Mouse (Mus musculus): ENCODE results near the gene D030056L22Rik. TPM values are rescaled to one million over a fixed set of nuclear protein-coding genes. Genes with fewer than 3 reads are reported as not detected.

D030056L22Rik gene
- polyA plus RNA-seq, 1 experiment from 2014 or later = 57.1 TPM

GRCm38 (mm10) chr19:18739146-18739545 lies 26.2 kb downstream of the D030056L22Rik start:
- no peak for ATAC-seq (ENCODE audit: low FRiP score, low read depth)
- H3K4me2 ChIP-seq = no peak overlapping the region
- no peak overlapping the region for H3K9ac ChIP-seq
- H3K27me3 ChIP-seq = no peaks in the 10 kb centered on the region
- H3K4me1 ChIP-seq (replicated peaks) = no peaks in the 10 kb centered on the region
- 88% methylated on average over 7 of the region's 7 CpGs for WGBS
- no peaks in the 10 kb centered on the region for H3K36me3 ChIP-seq
- no peak overlapping the region for H3K27ac ChIP-seq (replicated peaks)
- H3K4me3 ChIP-seq = no peak overlapping the region
- H3K9me3 ChIP-seq = no peaks in the 10 kb centered on the region

GRCm38 (mm10) chr19:18743946-18744345 lies 31.0 kb downstream of the D030056L22Rik start:
- 87% methylated on average over 5 of the region's 5 CpGs for WGBS
- no peak overlapping the region for H3K4me2 ChIP-seq
- H3K4me3 ChIP-seq = no peak overlapping the region

DNA sequence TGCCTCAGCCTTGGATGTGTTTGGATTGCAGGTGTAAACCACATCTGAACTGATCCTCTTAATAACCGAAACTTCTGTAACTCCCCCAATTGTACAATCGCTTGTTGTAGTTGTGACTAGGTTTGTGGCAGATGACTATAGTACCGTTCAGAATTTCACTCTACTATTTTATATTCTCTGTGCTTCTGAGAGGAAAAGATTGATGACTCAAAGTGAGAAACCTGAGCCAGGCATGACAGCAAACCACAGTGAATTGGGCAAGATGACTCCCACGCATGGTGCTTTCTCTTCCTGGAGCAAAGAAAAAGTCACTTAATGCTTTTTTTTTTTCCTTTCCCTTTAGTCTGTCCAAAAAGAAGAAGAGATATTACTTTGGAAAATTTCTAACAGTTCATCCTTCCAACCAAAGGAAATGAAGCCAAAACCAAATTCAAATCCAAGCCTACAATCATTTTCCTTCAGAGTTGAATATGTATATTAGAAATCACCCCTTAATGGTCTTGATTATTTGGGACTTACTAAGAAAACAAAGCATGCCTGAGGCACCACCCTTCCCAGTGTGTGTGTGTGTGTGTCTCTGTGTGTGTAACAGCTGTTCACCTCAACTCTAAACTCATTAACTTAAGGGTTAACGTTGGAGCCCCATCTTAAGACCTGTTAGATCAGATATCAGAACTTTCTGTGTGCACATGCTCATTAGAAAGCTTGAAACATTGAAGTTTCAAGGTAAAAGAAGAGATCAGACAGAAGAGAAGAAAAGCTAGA lies 33.8 kb downstream of the D030056L22Rik start:
- no peaks in the 10 kb centered on the region for H3K36me3 ChIP-seq
- WGBS = 90% methylated on average over 5 of the region's 5 CpGs
- H3K4me3 ChIP-seq = no peak overlapping the region
- ATAC-seq (ENCODE audit: low FRiP score, low read depth) = no peak
- no peaks in the 10 kb centered on the region for H3K9me3 ChIP-seq
- peaks cover 15% of the 10 kb centered on the region; the same call in 1 of the 2 replicates for H3K27me3 ChIP-seq
- H3K9ac ChIP-seq = no peak overlapping the region
- H3K27ac ChIP-seq (replicated peaks) = no peak overlapping the region
- peaks cover 7% of the 10 kb centered on the region; the same call in 1 of the 2 replicates for H3K4me1 ChIP-seq (replicated peaks)
- H3K4me2 ChIP-seq = no peak overlapping the region

More at GRCm38 (mm10) chr19:18743946-18744345, 31.0 kb downstream of the D030056L22Rik start:
- ATAC-seq (ENCODE audit: low FRiP score, low read depth) = no peak
- H3K27me3 ChIP-seq = 0 out of 2 replicates have a peak, but pooled peaks cover under 1% of the 10 kb centered on the region
- no peaks in the 10 kb centered on the region for H3K9me3 ChIP-seq
- no peak overlapping the region for H3K27ac ChIP-seq (replicated peaks)
- no peaks in the 10 kb centered on the region for H3K36me3 ChIP-seq
- no peak overlapping the region for H3K9ac ChIP-seq
- no peaks in the 10 kb centered on the region for H3K4me1 ChIP-seq (replicated peaks)

- 92% methylated on average over 4 of the region's 4 CpGs for WGBS
- no peak for ATAC-seq (ENCODE audit: low FRiP score, low read depth)
Measured at GRCm38 (mm10) chr19:18747379-18747778, 34.4 kb downstream of the D030056L22Rik start.

DNA sequence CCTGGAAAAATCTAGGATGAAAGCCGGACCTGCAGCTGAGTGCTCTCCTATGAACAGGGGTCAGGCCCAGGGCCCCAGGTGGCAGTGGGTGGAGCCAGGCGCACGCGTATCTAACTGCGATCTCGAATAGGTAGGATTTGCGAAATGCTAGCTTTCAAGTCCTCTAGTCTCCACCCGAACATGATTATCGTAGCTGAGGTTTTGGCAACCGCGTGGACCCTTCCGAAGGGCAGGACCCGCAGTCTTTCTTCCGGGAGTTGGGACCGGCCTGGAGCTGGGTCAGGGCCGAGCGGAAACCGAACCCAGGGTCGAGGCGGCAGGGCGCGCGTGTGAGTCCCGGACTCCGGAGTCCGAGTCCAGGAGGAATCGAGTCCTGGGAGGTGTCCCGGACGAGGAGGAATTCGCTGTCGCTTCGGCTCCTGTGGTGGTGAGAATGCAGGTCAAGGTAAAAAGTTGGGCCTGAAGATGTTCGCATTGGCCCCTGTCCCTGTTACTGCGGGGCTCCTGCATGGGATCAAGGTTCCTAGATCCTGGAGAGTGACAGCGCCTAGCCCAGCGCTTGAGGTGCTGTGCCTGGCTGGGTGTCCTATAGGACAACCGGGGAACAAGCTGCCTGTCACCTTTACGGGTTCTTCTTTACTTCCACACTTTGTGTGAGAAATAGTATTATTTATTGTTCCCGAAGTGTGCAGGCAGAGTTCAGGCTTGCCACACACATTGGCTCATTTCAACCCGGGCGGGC lies 36.8 kb downstream of the D030056L22Rik start, which contains the start of gene Trpm6:
Trpm6 (plus strand) TSS at position 386 of the 742 bp plus-strand sequence.
- WGBS = 6% methylated on average over 41 of the region's 41 CpGs
- Histone ChIP-seq H3K4me1 (replicated peaks) (peaks cover 7% of the 10 kb centered on the region; the same call in 1 of the 2 replicates), H3K36me3 (no peaks in the 10 kb centered on the region), H3K27ac (replicated peaks) (no peak within 1 kb of the TSS), H3K9ac (peak within 1 kb of the TSS; percentile 39), H3K4me2 (peak within 1 kb of the TSS; percentile 70), H3K9me3 (no peaks in the 10 kb centered on the region), H3K4me3 (peak within 1 kb of the TSS; percentile 42), H3K27me3 (peaks cover 15% of the 10 kb centered on the region; the same call in 1 of the 2 replicates)
- no peak for ATAC-seq (ENCODE audit: low FRiP score, low read depth)

More at GRCm38 (mm10) chr19:18747379-18747778, 34.4 kb downstream of the D030056L22Rik start:
- no peaks in the 10 kb centered on the region for H3K36me3 ChIP-seq
- H3K4me2 ChIP-seq = no peak overlapping the region
- H3K4me3 ChIP-seq = no peak overlapping the region
- no peak overlapping the region for H3K27ac ChIP-seq (replicated peaks)
- no peaks in the 10 kb centered on the region for H3K9me3 ChIP-seq
- peaks cover 15% of the 10 kb centered on the region; the same call in 1 of the 2 replicates for H3K27me3 ChIP-seq
- H3K9ac ChIP-seq = no peak overlapping the region
- peaks cover 7% of the 10 kb centered on the region; the same call in 1 of the 2 replicates for H3K4me1 ChIP-seq (replicated peaks)

GRCm38 (mm10) chr19:18757191-18757590 lies 44.2 kb downstream of the D030056L22Rik start:
- H3K9me3 ChIP-seq = no peaks in the 10 kb centered on the region
- H3K4me2 ChIP-seq = no peak overlapping the region
- no peaks in the 10 kb centered on the region for H3K4me1 ChIP-seq (replicated peaks)
- H3K4me3 ChIP-seq = no peak overlapping the region
- H3K27me3 ChIP-seq = no peaks in the 10 kb centered on the region
- H3K9ac ChIP-seq = no peak overlapping the region
- H3K27ac ChIP-seq (replicated peaks) = no peak overlapping the region
- no peaks in the 10 kb centered on the region for H3K36me3 ChIP-seq
- ATAC-seq (ENCODE audit: low FRiP score, low read depth) = no peak

- Histone ChIP-seq H3K4me2 (no peak overlapping the region), H3K9me3 (no peaks in the 10 kb centered on the region), H3K4me3 (no peak overlapping the region), H3K9ac (no peak overlapping the region), H3K27me3 (no peaks in the 10 kb centered on the region), H3K27ac (replicated peaks) (no peak overlapping the region), H3K36me3 (no peaks in the 10 kb centered on the region), H3K4me1 (replicated peaks) (no peaks in the 10 kb centered on the region)
- no peak for ATAC-seq (ENCODE audit: low FRiP score, low read depth)
- WGBS = 61% methylated on average over 4 of the region's 4 CpGs
Measured at GRCm38 (mm10) chr19:18757706-18758105, 44.7 kb downstream of the D030056L22Rik start.

DNA sequence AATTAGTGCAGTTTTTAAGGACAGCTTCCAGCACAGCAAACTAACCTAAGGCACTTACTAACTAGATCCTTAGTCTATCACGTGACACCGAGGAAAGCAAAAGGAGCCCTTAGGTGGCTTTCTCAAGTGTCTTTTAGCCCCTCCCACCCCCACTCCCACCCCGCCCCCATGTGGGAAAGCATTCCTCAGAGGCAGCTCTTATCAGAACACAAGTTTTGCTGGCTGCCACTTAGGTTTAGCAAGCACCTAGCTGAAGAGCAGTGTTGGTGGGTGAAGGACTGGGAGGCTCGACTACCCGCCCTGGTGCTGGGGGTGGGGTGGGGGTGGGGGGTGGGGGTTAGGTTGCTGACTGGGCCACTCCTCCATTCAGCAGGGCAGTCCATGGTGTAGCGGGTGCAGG lies 45.3 kb downstream of the D030056L22Rik start:
- Histone ChIP-seq H3K9ac (no peak overlapping the region), H3K27me3 (no peaks in the 10 kb centered on the region), H3K4me2 (no peak overlapping the region), H3K36me3 (no peaks in the 10 kb centered on the region), H3K4me3 (no peak overlapping the region), H3K9me3 (no peaks in the 10 kb centered on the region), H3K4me1 (replicated peaks) (no peaks in the 10 kb centered on the region), H3K27ac (replicated peaks) (no peak overlapping the region)
- no peak for ATAC-seq (ENCODE audit: low FRiP score, low read depth)
- 42% methylated on average over 6 of the region's 6 CpGs for WGBS

- Histone ChIP-seq H3K4me2 (no peak overlapping the region), H3K36me3 (no peaks in the 10 kb centered on the region), H3K4me1 (replicated peaks) (no peaks in the 10 kb centered on the region), H3K4me3 (no peak overlapping the region), H3K9me3 (no peaks in the 10 kb centered on the region), H3K27me3 (no peaks in the 10 kb centered on the region), H3K9ac (no peak overlapping the region), H3K27ac (replicated peaks) (no peak overlapping the region)
- no peak for ATAC-seq (ENCODE audit: low FRiP score, low read depth)
- WGBS = 39% methylated on average over 9 of the region's 9 CpGs
Measured at GRCm38 (mm10) chr19:18758916-18759315, 45.9 kb downstream of the D030056L22Rik start.

GRCm38 (mm10) chr19:18766399-18766798 lies 53.4 kb downstream of the D030056L22Rik start:
- 87% methylated on average over 5 of the region's 5 CpGs for WGBS
- no peak overlapping the region for H3K4me2 ChIP-seq
- no peak overlapping the region for H3K4me3 ChIP-seq
- H3K27me3 ChIP-seq = no peaks in the 10 kb centered on the region
- no peak for ATAC-seq (ENCODE audit: low FRiP score, low read depth)
- no peaks in the 10 kb centered on the region for H3K36me3 ChIP-seq
- H3K27ac ChIP-seq (replicated peaks) = no peak overlapping the region
- H3K4me1 ChIP-seq (replicated peaks) = no peaks in the 10 kb centered on the region
- no peak overlapping the region for H3K9ac ChIP-seq
- no peaks in the 10 kb centered on the region for H3K9me3 ChIP-seq

All from hindbrain, embryonic 15.5 days (tissue).